Mouse (Mus musculus): ENCODE measurements around the gene Rbmx. TPM values are rescaled to one million over a fixed set of nuclear protein-coding genes. Genes with fewer than 3 reads are reported as not detected.

The Rbmx gene
- total RNA-seq, 2 experiments from 2014 or later = 22.2 to 28.4 TPM

Other genes with a start within 250 kb of the Rbmx start
- not detected for gene Cd40lg, start 180.9 kb downstream of the Rbmx start, total RNA-seq (2021)
- gene Arhgef6, start 54.3 kb downstream of the Rbmx start, total RNA-seq (2021) = 10 to 100 TPM; 61.0 to 62.6 TPM
- not detected for gene Gm364, start 16.1 kb upstream of the Rbmx start, total RNA-seq (2021)
- gene Gpr101, start 110.7 kb upstream of the Rbmx start, total RNA-seq (2021) = not detected

Data from heart, postnatal 36 days (tissue).